Mouse (Mus musculus) cerebellum, adult 2 months (tissue): ENCODE results near the gene Tedc1.

Experiments
- CTCF ChIP-seq: fragments of 200-500 bp; IDR thresholded peaks from 2 replicates; pipeline ENCODE4 v1.5.1; 2011; ENCODE audit warnings: low read depth, mild to moderate bottlenecking, control low read depth, low read length, moderate library complexity, borderline replicate concordance; ENCODE audit not compliant: insufficient read depth
- POLR2A ChIP-seq: fragments of 200-500 bp; IDR thresholded peaks from 2 replicates; pipeline ENCODE4 v1.6.1; 2011; ENCODE audit warnings: low read length, control low read depth, borderline replicate concordance; ENCODE audit not compliant: insufficient read depth

DNA sequence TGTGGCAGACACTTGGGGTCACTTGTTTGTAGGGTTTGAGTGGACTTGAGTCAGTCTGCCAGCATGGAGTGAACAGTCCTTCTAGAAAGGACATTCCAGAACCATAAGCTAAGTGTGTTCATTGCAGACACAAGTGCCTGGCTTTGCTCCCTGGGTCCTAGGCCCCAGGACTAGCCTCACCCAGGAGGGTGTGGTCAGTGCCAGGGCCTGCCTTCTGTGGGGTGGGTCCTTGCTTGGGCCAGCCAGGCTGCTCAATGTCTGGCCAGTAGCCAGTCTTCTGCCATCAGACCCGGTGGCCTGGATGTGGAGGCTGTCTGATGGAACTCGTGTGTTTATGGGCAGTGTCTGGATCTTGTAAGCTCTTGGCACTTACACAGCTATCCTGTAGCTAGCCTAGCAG lies 23.7 kb upstream of the Tedc1 start:
- TF ChIP-seq CTCF (no peak), POLR2A (no peak)
